Mouse (Mus musculus) testis, adult 2 months (tissue): Measurements from ENCODE around the gene Pea15a. TPM values are rescaled to one million over a fixed set of nuclear protein-coding genes. Genes with fewer than 3 reads are reported as not detected.

Experiments
- H3K27ac ChIP-seq: fragments of 200-500 bp; 2 replicates; pipeline ENCODE4 v1.5.1; 2012; ENCODE audit warnings: low read depth, low read length; ENCODE audit not compliant: control insufficient read depth, insufficient read depth
- H3K27me3 ChIP-seq: fragments of 200-500 bp; 2 replicates; pipeline ENCODE4 v1.6.1; 2012; ENCODE audit warnings: mild to moderate bottlenecking, low read length, moderate library complexity; ENCODE audit not compliant: control insufficient read depth, insufficient read depth
- H3K36me3 ChIP-seq: fragments of 200-500 bp; 2 replicates; pipeline ENCODE4 v1.6.1; 2012; ENCODE audit warnings: mild to moderate bottlenecking, low read length; ENCODE audit not compliant: control insufficient read depth, insufficient read depth
- H3K4me1 ChIP-seq: fragments of 200-500 bp; 2 replicates; pipeline ENCODE4 v1.6.1; 2012; ENCODE audit warnings: low read length; ENCODE audit not compliant: control insufficient read depth, insufficient read depth
- H3K4me3 ChIP-seq: fragments of 200-500 bp; 2 replicates; pipeline ENCODE4 v1.5.1; 2012; ENCODE audit warnings: low read depth, mild to moderate bottlenecking, low read length, moderate library complexity, mixed read lengths; ENCODE audit not compliant: control insufficient read depth
- CTCF ChIP-seq: fragments of 200-500 bp; IDR thresholded peaks from 2 replicates; pipeline ENCODE4 v1.5.1; 2012; ENCODE audit warnings: low read depth, mild to moderate bottlenecking, inconsistent platforms, low read length, moderate library complexity; ENCODE audit not compliant: control insufficient read depth, insufficient read depth, insufficient replicate concordance
- POLR2A ChIP-seq: fragments of 200-500 bp; IDR thresholded peaks from 2 replicates; pipeline ENCODE4 v1.6.1; 2012; ENCODE audit warnings: low read depth, mild to moderate bottlenecking, inconsistent platforms, low read length, moderate library complexity; ENCODE audit not compliant: control insufficient read depth
- polyA plus RNA-seq: library from polyadenylated mRNA; depleted of rRNA; stranded (reverse); fragments of >200 nt; gene quantifications from 2 replicates; pipeline ENCODE4 v1.2.3, GENCODE M21; 2012; rRNA removed

Gene Pea15a
- polyA plus RNA-seq, 1 experiment: 15.8 TPM

- H3K36me3 ChIP-seq: no peaks in the 10 kb centered on the region; the same call in 1 of the 2 replicates
- no peak overlapping the region for H3K27ac ChIP-seq
- no peaks in the 10 kb centered on the region for H3K27me3 ChIP-seq
- no peak for TF ChIP-seq POLR2A
- no peak for TF ChIP-seq CTCF
- no peak overlapping the region for H3K4me3 ChIP-seq
- H3K4me1 ChIP-seq: no peaks in the 10 kb centered on the region
Measured at GRCm38 (mm10) chr1:172155518-172155917, 51.1 kb downstream of the Pea15a start.

DNA sequence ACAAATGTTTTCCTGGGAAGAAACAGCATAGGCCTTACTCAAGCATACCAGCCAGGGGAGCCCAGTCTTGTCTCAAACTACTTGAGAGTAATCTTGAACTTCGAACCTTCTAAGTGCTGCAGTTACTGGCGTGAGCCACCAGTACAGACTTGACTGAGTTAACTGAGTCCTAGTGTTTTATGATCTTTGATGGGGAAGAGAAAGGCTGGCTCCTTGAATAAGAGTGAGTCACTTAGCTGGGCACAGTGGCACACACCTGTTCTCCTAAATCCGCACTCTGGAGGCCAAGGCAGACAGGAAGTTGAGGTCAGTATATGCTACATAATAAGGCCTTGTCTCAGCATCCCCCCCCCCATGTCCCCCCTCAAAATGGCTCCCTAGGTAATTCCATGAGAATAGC lies 52.1 kb downstream of the Pea15a start:
- TF ChIP-seq CTCF (no peak), POLR2A (no peak)
- Histone ChIP-seq H3K27me3 (no peaks in the 10 kb centered on the region), H3K4me3 (no peak overlapping the region), H3K27ac (no peak overlapping the region), H3K36me3 (no peaks in the 10 kb centered on the region; the same call in 1 of the 2 replicates), H3K4me1 (no peaks in the 10 kb centered on the region)

DNA sequence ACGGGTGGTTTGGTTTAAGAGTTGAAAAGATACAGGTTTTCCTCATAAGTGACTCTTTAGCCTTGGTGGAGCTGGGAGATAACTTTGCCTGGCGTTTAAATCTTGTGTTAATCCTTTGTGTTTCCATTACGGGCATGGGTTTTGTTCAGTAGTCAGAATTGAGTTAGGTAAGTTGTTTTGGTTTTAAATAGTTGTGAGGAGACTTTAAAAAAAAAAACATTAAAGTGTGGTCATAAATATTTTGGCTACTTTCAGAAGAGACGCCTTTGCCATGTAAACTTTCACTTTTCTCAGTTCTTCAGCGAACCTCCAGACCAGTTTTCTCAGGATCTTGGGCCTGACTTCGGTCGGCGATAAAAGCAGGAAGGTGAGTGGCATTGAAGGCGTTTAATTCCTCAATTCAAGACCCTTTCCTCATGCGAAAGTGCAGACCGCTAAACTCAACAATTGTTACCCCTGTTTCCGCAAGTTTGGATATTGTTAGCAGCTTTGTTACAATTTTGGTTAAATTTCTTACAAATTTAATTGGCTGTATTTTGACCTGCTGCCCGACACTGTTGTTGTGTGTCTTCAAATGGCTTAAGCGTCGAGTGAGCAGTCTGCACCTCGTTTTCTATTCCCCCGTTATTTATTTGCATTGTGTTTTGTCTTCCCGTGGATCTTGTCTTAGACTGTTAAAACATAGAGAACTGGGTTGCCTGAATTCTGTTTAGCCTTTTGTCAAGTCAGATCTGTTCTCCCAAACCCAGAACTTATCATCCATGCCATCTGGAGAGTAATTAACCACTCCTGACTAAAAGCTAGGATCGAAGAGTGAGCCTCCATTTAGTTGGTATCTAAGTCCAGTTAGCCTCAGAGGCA lies 57.4 kb downstream of the Pea15a start:
- Histone ChIP-seq H3K4me1 (peaks cover 2% of the 10 kb centered on the region), H3K27me3 (no peaks in the 10 kb centered on the region), H3K4me3 (peak overlapping the region; percentile 92), H3K27ac (peak overlapping the region; percentile 95), H3K36me3 (no peaks in the 10 kb centered on the region; the same call in 1 of the 2 replicates)
- TF ChIP-seq CTCF: no peak
- no peak for TF ChIP-seq POLR2A

GRCm38 (mm10) chr1:172148279-172148954 lies 58.2 kb downstream of the Pea15a start:
- no peak for TF ChIP-seq POLR2A
- TF ChIP-seq CTCF: no peak
- Histone ChIP-seq H3K4me3 (peak overlapping the region; percentile 92), H3K4me1 (peaks cover 2% of the 10 kb centered on the region), H3K27me3 (no peaks in the 10 kb centered on the region), H3K36me3 (no peaks in the 10 kb centered on the region), H3K27ac (peak overlapping the region; percentile 95)

DNA sequence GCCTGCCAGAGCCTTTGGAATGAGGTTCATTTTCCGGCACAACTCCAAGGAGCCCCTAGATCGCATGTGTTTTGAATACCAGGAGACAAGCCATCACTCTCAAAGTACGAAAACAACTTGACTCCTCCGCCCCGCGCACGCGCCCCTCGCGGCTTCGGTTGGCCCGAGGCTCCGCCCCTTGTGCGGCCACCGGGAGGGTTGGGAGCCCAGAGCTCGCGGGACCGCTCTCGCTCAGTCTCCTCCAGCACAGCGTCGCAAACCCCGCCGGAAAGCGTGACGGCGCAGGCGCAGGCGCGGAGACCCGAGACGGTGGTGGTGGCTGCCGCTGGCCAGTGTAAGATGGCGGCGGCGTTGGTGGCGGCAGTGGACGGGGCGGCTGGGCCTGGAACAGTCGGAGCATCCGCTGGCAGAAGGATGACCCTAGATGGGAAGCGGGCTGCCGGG lies 58.7 kb downstream of the Pea15a start, which contains the start of gene Dcaf8:
Gene Dcaf8 (plus strand): TSS at position 250 of the 444 bp plus-strand sequence.
- Histone ChIP-seq H3K36me3 (no peaks in the 10 kb centered on the region), H3K4me3 (peak within 1 kb of the TSS; percentile 92), H3K4me1 (peaks cover 2% of the 10 kb centered on the region), H3K27me3 (no peaks in the 10 kb centered on the region), H3K27ac (peak within 1 kb of the TSS; percentile 95)
- TF ChIP-seq POLR2A: peak; percentile 98
- no peak for TF ChIP-seq CTCF

Other genes with a start within 250 kb of the Pea15a start
- gene Vangl2, start 178.4 kb downstream of the Pea15a start, polyA plus RNA-seq: 2.6 and 4.6 TPM in 2 replicates
- 0.24 and 0.33 TPM in 2 replicates for gene Nhlh1, start 149.2 kb downstream of the Pea15a start, polyA plus RNA-seq
- 28.1 and 33.1 TPM in 2 replicates for gene Copa, start 124.3 kb downstream of the Pea15a start, polyA plus RNA-seq
- gene Ncstn, start 124.0 kb downstream of the Pea15a start, polyA plus RNA-seq: 60.5 and 77.9 TPM in 2 replicates
- 22.3 and 25.8 TPM in 2 replicates for gene Pex19, start 80.0 kb downstream of the Pea15a start, polyA plus RNA-seq
- gene Dcaf8, start 58.7 kb downstream of the Pea15a start, polyA plus RNA-seq: 53.2 and 55.6 TPM in 2 replicates
- gene Casq1, start 13.1 kb upstream of the Pea15a start, polyA plus RNA-seq: 15.0 and 15.8 TPM in 2 replicates
- gene Atp1a4, start 51.6 kb upstream of the Pea15a start, polyA plus RNA-seq: 322 and 331 TPM in 2 replicates
- gene Igsf8, start 54.8 kb upstream of the Pea15a start, polyA plus RNA-seq: 43.9 and 52.2 TPM in 2 replicates
- gene Atp1a2, start 91.3 kb upstream of the Pea15a start, polyA plus RNA-seq: 12.4 and 17.3 TPM in 2 replicates
- 40.4 and 41.2 TPM in 2 replicates for gene Kcnj9, start 122.5 kb upstream of the Pea15a start, polyA plus RNA-seq
- gene Kcnj10, start 134.4 kb upstream of the Pea15a start, polyA plus RNA-seq: 0.06 TPM in 2 replicates
- gene Pigm, start 169.7 kb upstream of the Pea15a start, polyA plus RNA-seq: 3.8 and 4.0 TPM in 2 replicates